Mouse (Mus musculus) heart, postnatal 14 days (tissue): Measurements from ENCODE around the gene Gdpd5. TPM values are rescaled to one million over a fixed set of nuclear protein-coding genes. Genes with fewer than 3 reads are reported as not detected.

Source experiments
- DNase-seq, 2 experiments: peaks; one replicate each; pipeline ENCODE4 v3.0.0; 2021 to 2022
- intact Hi-C: fragments of 180-260 bp; cut with DNase I; formaldehyde crosslinking; loops from one replicate; pipeline ENCODE4 v1.15.1; 2025
- total RNA-seq, 2 experiments: library from RNA; stranded (reverse); gene quantifications; 2 replicates each; pipeline ENCODE4 v1.2.3; 2021

Gdpd5 gene
- total RNA-seq, 2 experiments from 2014 or later = 32.8 to 33.0 TPM

- peak in 1 of 2 experiments; percentile 43 for DNase-seq
These were observed 15.9 kb downstream of the Gdpd5 start for GRCm38 (mm10) chr7:99396994-99397659.

GRCm38 (mm10) chr7:99401373-99401772, 20.2 kb downstream of the Gdpd5 start:
- no peak for DNase-seq
- intact Hi-C loops = no loop called here

More at GRCm38 (mm10) chr7:99396994-99397659, 15.9 kb downstream of the Gdpd5 start:
- intact Hi-C loops = no loop called here

- DNase-seq = no peak
- intact Hi-C loops = loop anchor here (2.0 kb wide), 1 partner anchor 18 kb away; no protein-coding TSS in a partner anchor
These were observed 21.3 kb downstream of the Gdpd5 start for GRCm38 (mm10) chr7:99402477-99402876.

- intact Hi-C loops = loop anchor here (2.0 kb wide), 1 partner anchor 18 kb away; no protein-coding TSS in a partner anchor
- DNase-seq = no peak
These were observed 22.0 kb downstream of the Gdpd5 start for GRCm38 (mm10) chr7:99403254-99403653.

- intact Hi-C loops = no loop called here
- DNase-seq = no peak
These were observed 23.0 kb downstream of the Gdpd5 start for GRCm38 (mm10) chr7:99404031-99404735.

- intact Hi-C loops = no loop called here
- DNase-seq = no peak
These were observed 24.4 kb downstream of the Gdpd5 start for GRCm38 (mm10) chr7:99405386-99406155.

- intact Hi-C loops = no loop called here
- DNase-seq = no peak
These were observed 26.4 kb downstream of the Gdpd5 start for GRCm38 (mm10) chr7:99407598-99407997.

GRCm38 (mm10) chr7:99409441-99410222, 28.4 kb downstream of the Gdpd5 start:
- no peak for DNase-seq
- intact Hi-C loops = no loop called here

GRCm38 (mm10) chr7:99410315-99410714, 29.1 kb downstream of the Gdpd5 start:
- peak in 1 of 2 experiments; percentile 48 for DNase-seq
- intact Hi-C loops = no loop called here

- no peak for DNase-seq
- intact Hi-C loops = no loop called here
These were observed 30.0 kb downstream of the Gdpd5 start for GRCm38 (mm10) chr7:99411047-99411779.

- DNase-seq = peak; percentile 52 to 60
- intact Hi-C loops = no loop called here
These were observed 33.8 kb downstream of the Gdpd5 start for GRCm38 (mm10) chr7:99415045-99415444.

- DNase-seq = no peak
- intact Hi-C loops = no loop called here
These were observed 38.1 kb downstream of the Gdpd5 start for GRCm38 (mm10) chr7:99419311-99419710.

- no peak for DNase-seq
- intact Hi-C loops = no loop called here
These were observed 39.8 kb downstream of the Gdpd5 start for GRCm38 (mm10) chr7:99421006-99421405.

- intact Hi-C loops = loop anchor here (5.0 kb wide), 1 partner anchor 37 kb away; no protein-coding TSS in a partner anchor
- DNase-seq = peak in 1 of 2 experiments; percentile 35
These were observed 43.4 kb downstream of the Gdpd5 start for GRCm38 (mm10) chr7:99424538-99425155.

GRCm38 (mm10) chr7:99425706-99426105, 44.5 kb downstream of the Gdpd5 start:
- intact Hi-C loops = loop anchor here (5.0 kb wide), 1 partner anchor 38 kb away; no protein-coding TSS in a partner anchor

GRCm38 (mm10) chr7:99427031-99427430, 45.8 kb downstream of the Gdpd5 start:
- DNase-seq = no peak
- intact Hi-C loops = loop anchor here (5.0 kb wide), 1 partner anchor 40 kb away; no protein-coding TSS in a partner anchor

More at GRCm38 (mm10) chr7:99425706-99426105, 44.5 kb downstream of the Gdpd5 start:
- DNase-seq = no peak

GRCm38 (mm10) chr7:99427987-99428386, 46.8 kb downstream of the Gdpd5 start:
- DNase-seq = no peak
- intact Hi-C loops = loop anchor here (5.0 kb wide), 1 partner anchor 41 kb away; no protein-coding TSS in a partner anchor

- DNase-seq = no peak
- intact Hi-C loops = loop anchor here (5.0 kb wide), 1 partner anchor 42 kb away; no protein-coding TSS in a partner anchor
These were observed 47.6 kb downstream of the Gdpd5 start for GRCm38 (mm10) chr7:99428836-99429235.

GRCm38 (mm10) chr7:99429786-99430185, 48.6 kb downstream of the Gdpd5 start:
- intact Hi-C loops = loop anchor here (5.0 kb wide), 1 partner anchor 42 kb away; no protein-coding TSS in a partner anchor
- DNase-seq = no peak
